Mouse (Mus musculus): ENCODE results near the gene Surf4.

DNA sequence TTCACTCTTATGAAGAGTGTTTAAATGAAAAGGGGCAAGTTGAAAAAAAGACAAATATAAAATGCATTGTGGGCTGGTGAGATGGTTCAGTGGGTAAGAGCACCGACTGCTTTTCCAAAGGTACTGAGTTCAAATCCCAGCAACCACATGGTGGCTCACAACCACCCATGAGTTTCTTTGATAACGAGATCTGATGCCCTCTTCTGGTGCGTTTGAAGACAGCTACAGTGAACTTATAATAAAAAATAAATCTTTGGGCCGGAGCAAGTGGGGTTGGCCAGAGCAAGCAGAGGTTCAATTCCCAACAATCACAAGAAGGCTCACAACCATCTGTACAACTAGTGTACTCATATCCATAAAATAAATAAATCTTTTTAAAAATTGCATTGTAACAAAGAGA lies 37.8 kb downstream of the Surf4 start:
- no peak for TF ChIP-seq CTCF (IDR thresholded peaks at IDR 0.05)
- TF ChIP-seq POLR2A (IDR thresholded peaks at IDR 0.05; ENCODE audit: insufficient read depth, low read depth, low read length): no peak
